Mouse (Mus musculus) neutrophil, adult 5-6 weeks (primary cell): ENCODE results near the gene Keap1. TPM values are rescaled to one million over a fixed set of nuclear protein-coding genes. Genes with fewer than 3 reads are reported as not detected.
A peak's percentile ranks its signal among the peaks of the same experiment; 100 is the strongest.

Experiments
- ATAC-seq: fragments of 151-379, 151-347 bp; 2 replicates; pipeline ENCODE4 v1.8.0; 2017; ENCODE audit warnings: mild to moderate bottlenecking, moderate TSS enrichment; ENCODE audit not compliant: insufficient number of reproducible peaks, poor library complexity, low FRiP score, severe bottlenecking; ENCODE audit errors: extremely low read depth
- total RNA-seq: library from RNA; stranded (forward); fragments of 200-1000 nt; gene quantifications from 2 replicates; pipeline ENCODE4 v1.2.3, GENCODE M21; 2017

Keap1 gene
- total RNA-seq, 1 experiment from 2014 or later: 25.0 TPM

DNA sequence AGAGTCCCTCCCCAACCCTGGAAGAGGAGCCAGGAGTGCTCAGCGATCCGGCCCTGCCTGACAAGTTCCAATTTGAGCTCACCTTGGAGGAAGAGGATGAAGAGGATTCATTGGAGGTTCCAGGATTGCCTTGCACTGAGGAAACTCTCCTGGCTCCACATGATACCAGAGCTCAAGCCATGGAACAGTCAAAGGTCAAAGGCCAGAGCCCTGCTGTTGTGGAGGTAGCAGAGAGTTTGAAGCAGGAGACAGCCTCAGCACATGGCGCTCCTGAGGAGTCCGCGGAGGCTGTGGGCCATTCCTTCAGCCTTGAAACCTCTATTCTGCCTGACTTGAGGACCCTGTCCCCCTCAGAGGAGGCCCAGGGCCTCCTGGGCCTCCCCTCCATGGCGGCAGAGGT is 28.3 kb downstream of the Keap1 start:
- no peak for ATAC-seq

DNA sequence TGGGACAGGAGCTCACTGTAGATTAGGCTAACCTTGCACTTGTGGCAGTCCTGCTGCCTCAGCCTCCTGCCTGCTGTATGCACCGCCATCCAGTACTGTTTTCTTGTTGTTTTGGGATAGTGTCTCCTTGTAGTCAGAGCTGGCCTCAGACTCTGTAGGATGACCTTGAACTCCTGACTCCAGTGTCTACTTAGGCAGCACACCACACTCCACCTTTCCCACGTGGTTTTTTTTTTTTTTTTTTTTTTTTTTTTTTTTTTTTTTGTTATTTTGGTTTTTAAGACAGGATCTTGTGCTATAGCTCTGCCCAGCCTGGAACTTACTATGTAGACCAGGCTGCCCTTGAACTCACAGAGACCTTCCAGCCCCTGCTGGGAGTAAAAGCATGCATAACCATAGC is 30.5 kb downstream of the Keap1 start:
- ATAC-seq: no peak

DNA sequence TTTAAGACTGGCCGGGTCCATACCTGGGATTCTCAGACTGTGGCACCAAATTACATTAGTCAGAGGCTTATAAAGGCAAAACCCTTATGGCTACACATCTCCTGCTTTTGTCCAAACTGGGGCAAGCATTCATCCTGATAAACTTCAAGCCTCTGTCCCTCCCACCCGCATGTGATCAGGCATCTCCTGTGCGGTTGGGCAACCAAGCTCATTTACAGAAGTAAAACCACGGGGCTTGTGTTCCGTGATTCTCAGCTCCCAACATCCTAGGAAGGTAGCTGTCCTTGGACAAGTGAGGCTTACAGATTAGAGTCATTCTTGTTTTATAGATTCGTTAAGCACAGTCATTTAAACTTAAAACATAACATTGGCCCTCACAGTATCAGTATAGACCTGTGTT is 32.3 kb downstream of the Keap1 start:
- ATAC-seq: no peak

DNA sequence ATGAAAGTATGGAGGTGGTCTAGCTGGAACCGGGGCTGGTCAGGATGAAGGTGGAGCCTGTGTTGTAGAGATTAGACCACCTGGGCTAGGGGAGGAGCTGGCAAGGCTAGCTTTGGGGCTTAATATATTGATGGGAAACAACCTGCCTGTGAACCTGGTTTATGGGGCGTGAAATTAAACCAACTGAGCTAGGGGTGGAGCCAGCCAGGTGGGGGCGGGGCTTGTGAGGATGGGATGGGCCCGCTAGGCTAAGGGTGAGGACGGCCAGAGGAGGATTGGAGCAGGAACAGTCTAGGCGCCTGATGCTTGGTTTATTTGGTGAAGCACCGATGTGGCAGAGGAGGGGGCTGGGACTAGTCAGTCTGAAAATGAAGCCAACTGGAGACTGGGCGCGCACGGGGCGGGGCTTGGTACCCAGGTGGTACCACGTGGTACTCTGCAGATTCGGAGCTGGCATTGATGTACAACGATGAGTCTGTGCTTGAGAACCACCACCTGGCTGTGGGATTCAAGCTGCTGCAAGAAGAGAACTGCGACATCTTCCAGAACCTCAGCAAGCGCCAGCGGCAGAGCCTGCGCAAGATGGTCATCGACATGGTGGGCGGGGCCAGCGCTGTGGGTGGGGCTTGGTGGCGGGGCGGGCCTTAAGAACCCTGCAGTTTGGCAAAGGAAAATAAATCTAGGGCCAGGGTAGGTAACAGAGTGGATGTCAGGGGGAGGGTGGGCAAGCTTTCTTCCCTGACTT is 34.5 kb downstream of the Keap1 start:
- ATAC-seq: 0 out of 2 replicates have a peak, but pooled peaks have one; percentile 21

DNA sequence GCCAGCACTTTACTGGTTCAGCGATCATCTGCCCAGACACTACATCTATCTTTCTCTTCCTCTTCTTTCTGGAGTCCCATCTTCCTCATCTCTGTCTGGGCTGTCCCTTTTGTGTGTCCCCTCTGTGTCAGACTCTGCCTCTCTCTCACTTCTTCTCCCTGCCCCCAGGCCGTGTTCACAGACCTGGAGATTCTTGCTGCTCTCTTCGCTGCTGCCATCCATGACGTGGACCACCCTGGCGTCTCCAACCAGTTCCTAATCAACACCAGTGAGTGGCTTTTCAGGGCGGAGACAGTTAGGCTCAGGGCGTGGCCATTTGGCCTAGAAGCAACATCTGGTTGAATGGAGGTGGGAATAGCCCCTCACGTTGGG is 35.0 kb downstream of the Keap1 start:
- peak; percentile 34 for ATAC-seq

DNA sequence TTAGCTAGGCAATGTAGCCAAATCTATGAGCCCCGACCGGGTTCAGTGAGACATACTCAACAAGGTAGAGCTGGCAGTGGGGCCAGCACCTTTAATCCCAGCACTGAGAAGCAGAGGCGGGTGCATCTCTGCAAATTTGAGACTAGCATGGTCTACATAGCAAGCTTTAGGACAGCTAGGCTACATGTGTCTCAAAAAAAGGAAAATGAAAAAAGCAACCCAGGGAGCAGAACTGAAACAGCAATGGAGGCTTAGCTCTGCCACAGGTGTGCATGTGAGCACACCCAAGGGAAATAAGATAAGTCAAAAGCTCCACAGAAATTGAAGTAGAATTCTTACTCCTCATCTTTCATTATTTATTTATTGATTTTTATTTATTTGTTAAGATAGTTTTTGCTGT is 40.2 kb downstream of the Keap1 start:
- no peak for ATAC-seq

DNA sequence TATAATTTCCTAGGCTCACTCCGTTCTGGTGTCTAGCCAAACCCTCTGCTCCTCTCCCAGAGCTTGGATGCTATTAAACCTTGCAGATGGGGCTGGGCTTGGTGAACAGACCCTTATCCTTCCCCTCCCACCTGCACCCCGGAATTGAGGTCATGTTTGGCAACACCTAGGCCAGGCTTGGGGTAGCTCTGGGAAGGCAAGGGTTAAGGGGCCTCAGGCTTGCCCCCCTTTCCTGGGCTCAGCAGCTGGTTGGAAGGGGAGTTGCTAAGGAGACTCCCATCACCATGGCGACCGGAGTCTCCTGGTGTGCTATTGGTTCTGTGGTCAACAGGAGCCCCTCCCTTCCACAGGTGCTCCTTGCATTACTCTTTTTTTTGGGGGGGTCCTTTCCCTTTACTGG is 41.2 kb downstream of the Keap1 start:
- ATAC-seq: no peak

DNA sequence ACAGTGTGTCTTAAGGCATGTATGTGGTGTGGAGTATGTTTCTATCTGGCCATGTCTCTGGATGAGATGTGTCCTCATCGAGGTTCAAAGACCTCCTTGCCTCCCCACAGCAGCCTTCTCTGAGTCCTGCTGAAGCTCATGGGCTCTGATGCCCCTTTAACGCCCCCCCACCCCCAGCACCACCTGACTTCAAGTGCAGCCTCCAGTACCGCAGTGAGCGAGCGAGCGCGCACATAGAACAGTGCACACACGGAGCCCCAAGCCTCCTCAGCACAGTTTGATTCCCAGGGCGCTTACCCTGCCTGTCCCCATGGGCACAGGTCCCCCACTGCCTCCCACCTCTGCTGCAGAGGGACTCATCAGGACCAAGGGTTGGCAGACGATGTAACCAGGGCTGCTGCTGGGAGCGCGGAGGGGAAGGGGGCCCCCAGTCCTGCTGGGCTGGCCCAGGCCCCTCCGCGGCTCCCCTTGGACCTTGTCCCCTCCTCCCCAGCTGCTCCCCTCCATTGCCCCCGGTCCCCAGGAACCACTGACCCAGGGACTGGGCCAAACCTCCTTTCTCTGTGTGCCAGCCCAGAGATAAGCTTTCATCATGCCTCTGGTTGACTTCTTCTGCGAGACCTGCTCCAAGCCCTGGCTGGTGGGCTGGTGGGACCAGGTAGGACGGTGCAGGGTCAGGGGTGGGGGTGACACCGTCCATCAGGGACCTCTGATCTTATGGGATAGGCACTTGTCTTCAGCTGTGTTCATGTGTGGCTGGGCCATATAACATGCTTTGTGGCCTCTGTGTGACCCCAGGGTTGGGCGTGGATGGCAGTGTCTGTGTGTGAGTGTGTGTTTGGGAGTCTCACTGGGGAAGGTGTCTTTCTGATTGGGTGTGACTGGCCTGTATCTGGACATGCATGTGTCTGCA is 42.4 kb downstream of the Keap1 start:
- no peak for ATAC-seq

DNA sequence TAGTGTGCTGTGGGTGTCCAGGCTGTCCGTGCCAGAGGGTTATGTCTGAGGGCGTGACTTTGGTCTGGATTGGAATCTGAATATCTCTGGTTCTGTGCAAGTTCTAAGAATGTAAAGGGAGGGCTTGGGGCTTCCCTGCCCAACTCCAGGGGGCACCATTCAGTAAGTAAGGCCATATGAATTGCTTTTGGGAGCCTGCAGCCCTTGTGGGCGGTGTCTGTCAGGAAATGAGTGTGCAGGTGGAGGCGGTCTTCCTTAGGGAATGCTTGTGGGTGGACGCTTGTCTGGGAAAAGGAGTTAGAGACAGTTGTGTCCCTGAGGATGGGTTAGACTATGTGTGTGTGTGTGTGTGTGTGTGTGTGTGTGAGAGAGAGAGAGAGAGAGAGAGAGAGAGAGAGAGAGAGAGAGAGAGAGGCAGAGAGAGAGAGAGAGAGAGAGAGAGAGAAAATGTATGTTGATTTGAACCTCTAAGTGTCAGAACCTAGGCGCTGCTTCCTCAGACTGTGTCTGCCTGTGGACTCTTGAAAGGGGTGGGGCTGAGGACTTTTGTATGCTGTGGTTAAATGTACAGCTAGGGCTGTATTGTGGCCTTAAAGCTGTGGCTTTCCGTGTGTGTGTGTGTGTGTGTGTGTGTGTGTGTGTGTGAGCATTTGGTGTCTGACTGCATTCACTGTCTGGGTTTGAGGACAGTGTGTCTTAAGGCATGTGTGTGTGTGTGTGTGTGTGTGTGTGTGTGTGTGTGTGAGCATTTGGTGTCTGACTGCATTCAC is 43.2 kb downstream of the Keap1 start:
- ATAC-seq: 0 out of 2 replicates have a peak, but pooled peaks have one; percentile 31

DNA sequence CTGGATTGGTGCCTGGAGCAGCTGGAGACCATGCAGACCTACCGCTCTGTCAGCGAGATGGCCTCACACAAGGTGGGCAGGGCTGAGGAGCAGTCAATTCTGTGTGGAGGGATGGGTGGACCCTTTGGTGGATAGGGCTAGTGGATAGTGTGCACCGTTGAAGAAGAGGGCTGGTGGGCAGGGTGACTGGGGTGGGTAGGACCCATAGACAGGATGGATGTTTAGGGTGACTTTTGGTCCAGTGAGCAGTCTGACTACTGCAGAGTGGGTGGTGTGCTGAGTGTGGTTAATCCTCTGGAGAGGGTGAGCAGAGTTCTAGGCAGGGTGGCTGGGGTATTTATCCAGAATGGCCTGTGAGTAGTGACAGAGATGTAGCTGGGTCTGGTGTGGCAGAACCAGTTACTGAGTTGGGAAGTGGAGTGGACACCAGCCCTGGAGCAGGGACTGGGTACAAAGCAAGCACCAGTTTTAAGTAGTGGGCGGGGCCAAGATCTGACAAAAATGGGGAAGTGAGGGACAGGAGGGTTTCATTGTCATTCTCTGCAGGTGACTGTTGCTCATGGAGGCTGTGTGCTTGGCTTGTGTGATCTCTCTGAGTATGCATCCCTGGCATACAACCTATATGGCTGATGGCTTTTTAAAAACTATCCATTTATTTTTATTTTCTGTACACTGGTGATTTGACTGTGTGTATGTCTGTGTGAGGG is 44.2 kb downstream of the Keap1 start:
- peak; percentile 61 for ATAC-seq

DNA sequence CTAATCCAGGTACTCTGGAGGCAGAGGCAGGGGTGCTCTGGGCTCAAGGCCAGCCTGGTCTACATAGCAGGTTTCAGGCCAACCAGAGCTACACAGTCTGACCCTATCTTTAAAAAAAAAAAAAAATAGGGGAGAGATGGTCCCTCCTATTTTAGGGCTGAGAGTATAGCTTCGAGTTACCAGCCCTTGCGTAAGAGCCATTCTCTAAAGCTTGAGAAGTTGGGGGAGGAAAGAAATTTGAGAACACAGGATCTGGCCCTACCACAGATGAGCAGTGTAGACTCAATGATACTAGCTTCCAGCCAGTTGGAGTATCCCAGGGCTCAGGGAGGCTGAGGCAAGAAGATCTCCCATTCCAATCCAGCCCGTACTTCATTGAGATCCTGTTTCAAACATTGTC is 45.4 kb downstream of the Keap1 start:
- no peak for ATAC-seq

DNA sequence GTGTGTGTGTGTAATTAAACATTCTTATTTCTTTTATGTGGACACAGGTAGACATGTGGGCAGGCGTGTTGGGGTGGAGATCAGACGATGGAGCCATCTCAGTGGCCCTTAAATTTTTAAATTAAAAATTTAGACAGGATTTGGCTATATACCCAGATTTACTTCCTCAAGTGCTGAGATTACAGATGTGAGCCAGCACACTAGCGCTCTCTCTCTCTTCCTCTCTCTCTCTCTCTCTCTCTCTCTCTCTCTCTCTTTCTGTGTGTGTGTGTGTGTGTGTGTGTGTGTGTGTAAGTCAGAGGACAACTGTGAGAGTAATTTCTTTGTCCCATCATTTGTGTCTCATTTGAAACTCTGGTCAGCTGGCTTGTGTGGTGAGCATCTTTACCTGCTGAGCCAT is 48.5 kb downstream of the Keap1 start:
- ATAC-seq: no peak

DNA sequence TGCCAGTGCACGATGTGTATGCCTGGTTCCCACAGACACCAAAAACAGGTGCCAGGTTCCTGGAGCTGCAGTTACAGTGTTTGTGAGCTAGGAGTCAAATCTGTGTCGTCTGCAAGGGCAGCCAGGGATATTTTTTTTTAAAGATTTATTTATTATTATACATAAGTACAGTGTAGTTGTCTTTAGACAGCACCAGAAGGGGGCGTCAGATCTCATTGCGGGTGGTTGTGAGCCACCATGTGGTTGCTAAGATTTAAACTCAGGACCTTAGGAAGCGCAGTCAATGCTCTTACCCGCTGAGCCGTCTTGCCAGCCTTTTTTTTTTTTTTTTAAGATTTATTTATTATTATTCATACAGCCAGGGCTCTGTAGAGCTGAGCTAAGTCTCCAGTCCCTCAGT is 49.3 kb downstream of the Keap1 start:
- no peak for ATAC-seq

DNA sequence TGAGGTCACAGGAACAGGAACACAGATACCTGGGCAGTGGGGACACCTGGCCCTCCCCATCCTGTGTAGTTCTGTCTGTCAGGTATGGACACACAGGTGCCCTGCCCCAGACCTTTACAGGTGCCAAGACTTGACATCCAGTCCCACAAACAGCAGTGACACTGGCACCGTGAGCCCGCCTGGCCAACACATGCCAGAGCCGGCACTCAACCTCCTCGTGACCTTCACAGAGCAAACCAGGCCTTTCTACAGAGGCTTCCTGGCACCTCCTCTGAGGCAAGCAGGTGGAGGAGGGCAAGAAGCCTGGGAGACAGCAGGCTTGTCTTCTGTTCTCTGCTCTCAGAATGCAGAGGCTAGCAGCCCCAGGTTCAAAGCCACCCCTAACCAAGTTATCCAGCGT is 53.7 kb downstream of the Keap1 start:
- no peak for ATAC-seq

DNA sequence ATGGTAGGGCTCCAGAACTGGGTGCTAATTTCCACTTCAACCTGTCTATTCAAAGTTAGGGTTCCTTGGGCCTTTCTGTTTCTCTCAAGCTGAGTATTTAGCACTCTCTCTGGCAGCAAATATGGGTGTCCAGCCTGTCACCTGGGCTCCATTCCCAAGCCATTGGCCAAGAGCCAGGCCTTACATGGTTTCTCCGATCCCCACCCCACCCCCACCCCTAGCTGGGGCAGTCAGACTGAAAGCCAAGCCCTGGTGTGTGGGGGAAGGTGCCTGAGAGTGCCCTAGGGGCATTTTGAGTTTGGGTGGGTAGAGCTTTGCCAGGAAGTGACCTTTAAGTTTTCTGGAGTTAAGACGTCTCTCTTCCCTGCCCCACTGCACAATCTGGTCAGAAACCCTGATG is 54.4 kb downstream of the Keap1 start:
- ATAC-seq: no peak

DNA sequence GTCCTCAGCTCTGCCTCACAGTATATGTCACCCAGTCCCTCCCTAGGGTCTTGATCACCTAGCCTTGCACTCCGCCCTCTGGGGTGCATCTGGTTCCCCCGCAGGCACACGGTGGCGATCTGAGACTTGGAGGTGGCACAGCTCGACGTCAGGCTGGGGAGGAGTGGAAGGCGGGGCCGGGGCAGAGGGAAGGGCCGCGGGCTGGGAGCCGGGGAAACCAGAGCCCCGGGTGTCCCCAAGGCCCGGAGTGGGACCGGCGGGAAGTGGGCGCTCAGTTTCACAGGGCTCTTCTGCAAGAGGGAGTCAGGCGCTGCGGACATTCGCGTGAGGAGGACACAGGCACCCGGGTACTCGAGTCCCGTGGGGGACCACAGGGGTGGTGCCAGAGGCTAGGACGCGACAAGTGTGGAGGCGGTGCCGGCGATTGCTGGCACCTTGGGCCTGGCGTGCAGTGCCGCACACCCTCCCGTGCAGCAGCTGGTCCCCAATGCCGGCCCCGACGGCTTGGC is 55.2 kb downstream of the Keap1 start:
- ATAC-seq: peak; percentile 66

DNA sequence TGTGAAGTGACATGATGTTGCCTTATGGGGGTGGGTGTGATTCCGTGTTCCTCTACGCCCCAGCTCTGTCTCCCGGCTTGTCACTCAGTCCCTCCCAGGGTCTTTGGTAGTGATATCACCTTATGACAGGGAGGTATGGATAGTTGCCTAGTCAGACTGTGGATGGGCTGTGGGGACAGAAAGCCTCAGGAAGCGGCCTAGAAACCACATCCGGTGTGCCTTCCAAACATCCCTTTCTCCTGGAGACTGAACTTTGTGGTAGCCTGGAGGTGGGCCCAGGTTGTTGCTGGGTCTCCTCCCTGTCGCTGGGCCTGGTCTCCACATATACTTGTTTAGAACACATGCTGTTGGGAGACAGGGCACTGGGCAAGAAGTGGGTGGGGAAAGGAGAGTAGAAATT is 55.7 kb downstream of the Keap1 start:
- ATAC-seq: no peak

DNA sequence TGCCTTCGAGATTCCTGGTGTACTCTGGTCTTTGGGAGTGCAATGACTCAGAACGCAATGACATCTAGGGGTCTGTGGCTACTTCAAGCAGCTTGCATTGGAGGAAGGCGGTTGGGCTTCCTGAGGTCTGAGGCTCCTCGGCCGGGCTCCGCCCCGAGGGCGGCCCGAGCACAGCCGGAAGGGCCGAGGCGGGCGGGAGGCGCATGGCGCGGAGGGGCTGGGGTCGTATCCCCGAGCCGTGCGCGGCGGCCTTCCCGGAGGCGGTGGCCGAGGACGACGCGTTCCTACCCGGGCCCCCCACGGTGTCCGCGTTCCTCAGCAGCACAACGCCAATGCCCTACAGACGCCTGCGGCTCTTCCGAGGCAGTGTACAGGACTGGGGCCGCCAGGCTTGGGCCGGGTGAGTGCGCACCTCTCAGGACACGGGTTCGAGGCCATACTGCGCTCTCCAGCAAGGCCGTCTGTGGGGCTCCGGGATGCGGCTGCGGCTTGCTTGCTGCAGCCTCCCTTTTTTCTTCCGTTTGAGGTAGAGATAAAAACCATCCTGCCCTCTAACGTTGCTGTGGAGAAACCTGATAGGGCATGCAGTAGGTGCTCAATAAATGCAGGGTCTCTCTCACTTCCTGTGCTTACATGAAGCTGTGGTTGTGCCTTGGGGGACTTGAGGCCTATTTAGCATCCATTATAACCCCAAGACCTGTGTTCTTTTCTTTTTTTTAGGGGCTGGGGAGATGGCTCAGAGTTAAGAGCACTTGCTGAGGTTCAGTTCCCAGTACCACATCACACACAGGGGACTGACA is 57.5 kb downstream of the Keap1 start:
- ATAC-seq: no peak
